Mouse (Mus musculus) right cerebral cortex, postnatal 10 days (tissue): ENCODE measurements around the gene Rif1.
"Not testable (repeated sequence)": the region's sequence is repeated elsewhere in the genome, so short reads cannot be mapped to it uniquely, and the experiment has no call there.

Experiments used
- DNase-seq, 2 experiments: peaks; one replicate each; pipeline ENCODE4 v3.0.0; 2021; ENCODE audit warnings: low spot score in 2 of 2

Gene Rif1

GRCm38 (mm10) chr2:52071241-52071991 is 1.2 kb upstream of the Rif1 start:
- DNase-seq = no peak

- DNase-seq = no peak
Measured at GRCm38 (mm10) chr2:52072065-52072490, 554 bp upstream of the Rif1 start.

DNA sequence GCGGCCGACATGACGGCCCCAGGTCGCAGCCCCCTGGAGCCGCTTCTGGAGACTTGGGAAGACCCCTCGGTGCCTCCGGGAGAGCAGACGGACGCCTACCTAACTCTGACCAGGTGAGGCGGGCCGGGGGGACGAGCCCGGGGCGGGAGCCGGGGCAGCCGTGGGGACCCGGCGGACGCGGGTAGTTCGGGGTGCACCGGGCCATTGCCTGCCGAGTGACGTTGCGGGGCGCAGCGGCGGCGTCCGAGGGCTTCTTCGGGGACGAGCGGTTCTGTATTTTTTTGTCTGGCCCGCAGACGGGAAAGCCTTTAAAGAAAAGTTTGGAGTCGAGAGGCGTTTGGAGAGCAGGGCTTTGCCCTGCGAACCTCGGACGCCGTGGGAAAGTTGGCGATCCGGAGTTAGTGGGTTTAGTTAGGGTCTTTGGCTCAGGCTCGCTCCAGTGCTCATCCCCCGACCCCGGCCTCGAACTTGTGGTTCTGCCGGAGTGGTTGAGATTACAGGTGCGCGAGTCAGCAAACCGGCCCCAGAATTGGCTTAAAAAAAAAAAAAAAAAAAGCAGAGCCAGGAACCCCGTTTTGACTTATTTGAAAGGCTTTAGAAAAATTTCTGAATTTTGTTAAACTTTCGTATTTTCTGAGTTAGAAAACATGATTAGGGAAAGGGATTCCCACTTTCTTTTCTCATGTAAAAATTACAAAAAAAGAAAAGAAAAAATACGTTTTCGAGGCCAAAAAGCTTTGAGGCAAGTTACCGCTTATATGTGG is 691 bp downstream of the Rif1 start:
- peak; percentile 24 to 36 for DNase-seq

- no peak for DNase-seq
Measured at GRCm38 (mm10) chr2:52078666-52079065, 6.0 kb downstream of the Rif1 start.

GRCm38 (mm10) chr2:52084013-52084412 is 11.4 kb downstream of the Rif1 start:
- no peak for DNase-seq

GRCm38 (mm10) chr2:52084571-52084970 is 11.9 kb downstream of the Rif1 start:
- DNase-seq = no peak

- no peak for DNase-seq
Measured at GRCm38 (mm10) chr2:52114086-52114485, 41.5 kb downstream of the Rif1 start.

GRCm38 (mm10) chr2:52131370-52131769 is 58.7 kb downstream of the Rif1 start:
- not testable (repeated sequence) for DNase-seq

DNA sequence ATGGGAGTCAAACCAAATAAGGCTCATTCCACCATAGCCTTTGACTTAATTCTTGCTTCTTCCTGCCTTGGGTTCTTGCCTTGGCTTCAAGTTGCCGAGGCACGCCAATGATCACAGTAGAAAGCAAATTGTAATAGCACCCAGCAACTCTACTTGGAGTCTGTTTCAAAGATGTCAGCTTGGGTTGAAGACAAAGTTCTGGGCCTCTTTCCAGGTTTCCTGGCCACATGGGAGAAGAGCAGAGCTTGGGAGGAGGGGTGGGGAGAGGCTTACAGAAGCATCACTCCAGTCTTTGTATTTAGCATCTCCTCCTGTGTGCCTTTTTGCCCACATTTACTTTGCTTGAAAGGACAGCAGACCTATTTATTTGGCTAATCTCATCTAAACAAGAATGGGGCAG is 60.7 kb downstream of the Rif1 start:
- peak; percentile 28 to 30 for DNase-seq

DNA sequence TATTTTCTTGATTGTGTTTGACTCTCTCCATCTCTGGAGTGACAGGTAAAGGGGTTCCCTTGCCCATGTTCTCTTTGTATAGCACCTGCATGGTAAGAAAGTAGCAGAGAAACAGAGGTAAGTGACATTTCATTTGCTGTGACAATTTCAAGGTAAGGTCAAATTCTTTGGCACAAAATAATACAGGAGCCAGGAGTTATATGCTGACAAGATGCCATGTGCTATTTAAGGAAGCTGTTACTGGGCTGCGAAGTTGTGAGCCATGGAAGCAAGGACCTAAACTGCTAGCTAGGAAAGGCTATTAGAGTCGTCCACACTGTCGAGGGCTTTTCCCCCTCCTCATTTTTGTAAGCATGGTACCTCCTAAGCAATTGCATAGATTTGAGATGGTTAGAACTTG is 80.4 kb downstream of the Rif1 start:
- no peak for DNase-seq

DNA sequence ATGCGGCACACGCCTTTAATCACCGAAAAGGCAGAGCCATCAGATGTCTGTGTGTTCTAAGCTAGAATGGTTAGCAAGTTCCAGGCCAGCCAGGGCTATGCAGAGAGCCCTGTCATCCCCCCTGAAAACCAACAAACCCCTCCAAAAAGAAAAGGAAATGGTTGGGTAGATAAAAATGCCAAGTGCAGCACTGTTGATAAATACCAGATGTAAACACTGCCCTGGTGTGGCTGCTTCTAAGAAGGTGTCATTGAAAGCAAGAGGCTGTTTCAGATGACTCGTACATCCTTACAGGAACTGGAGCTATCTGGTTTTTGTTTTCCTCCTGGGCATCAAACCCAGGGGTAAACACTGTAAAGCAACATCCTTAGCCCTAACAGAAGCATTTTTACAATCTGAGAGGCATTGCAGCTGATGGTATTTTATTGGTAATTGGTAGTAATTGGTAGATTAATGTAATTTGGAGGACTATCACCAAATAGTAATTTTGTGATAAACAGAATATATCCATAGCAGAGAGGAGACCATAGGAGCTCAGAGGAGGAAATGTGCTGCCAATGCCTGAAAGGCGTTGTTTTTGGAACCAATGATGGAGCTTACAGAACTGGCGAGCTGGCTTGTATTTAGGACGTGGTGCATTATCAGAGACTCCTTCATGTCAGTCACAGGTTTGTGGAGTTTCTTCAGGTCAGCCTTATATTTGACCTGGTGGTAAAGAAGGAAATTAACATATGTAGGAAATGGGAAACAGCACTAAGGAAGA is 96.8 kb downstream of the Rif1 start:
- DNase-seq = no peak
